Mouse (Mus musculus): ENCODE measurements around the gene Tmem151a. TPM values are rescaled to one million over a fixed set of nuclear protein-coding genes. Genes with fewer than 3 reads are reported as not detected.

Gene Tmem151a
- polyA plus RNA-seq, 1 experiment from 2014 or later: 2.3 TPM

DNA sequence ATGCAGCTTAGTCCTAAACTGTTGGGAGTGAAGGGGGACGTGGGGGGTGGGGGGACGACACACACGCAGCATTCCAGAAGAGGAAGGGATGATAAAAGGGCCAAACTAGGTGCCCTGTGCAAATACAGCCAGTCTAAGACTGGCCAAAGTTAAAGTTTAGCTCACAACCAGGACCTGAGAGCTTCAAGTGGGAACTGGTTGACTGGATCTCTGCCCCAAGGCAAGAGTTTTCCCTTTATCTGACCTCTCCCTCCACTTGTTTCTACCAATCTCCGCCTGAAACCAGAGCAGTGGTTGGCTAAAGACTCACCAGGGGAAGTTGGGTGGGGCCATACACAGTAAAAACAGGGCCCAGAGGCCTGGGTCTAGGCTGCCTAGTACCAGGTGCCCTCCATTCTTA lies 23.4 kb upstream of the Tmem151a start:
- H3K36me3 ChIP-seq: peaks cover 66% of the 10 kb centered on the region

DNA sequence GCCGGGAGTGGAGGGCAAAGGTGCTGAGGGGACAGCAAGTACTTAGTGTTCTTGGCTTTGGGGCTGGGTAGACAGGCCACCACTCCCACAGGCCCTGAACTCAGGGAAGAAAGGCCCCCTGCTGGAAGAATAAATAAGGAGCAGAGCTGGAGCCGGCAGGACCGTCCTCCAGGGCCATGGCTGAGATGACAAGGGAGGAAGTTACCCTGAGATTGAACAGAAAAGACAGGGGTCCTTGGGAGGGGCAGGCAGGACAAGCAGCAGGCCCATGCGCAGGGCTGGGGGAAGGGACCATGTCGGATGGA lies 22.9 kb upstream of the Tmem151a start:
- 0 out of 2 replicates have a peak, but pooled peaks have one; percentile 25 for ATAC-seq (ENCODE audit: insufficient number of reproducible peaks, low FRiP score, low TSS enrichment, low read depth)
- Histone ChIP-seq H3K27ac (replicated peaks) (no peak overlapping the region), H3K36me3 (peaks cover 66% of the 10 kb centered on the region), H3K9ac (no peak overlapping the region), H3K4me3 (replicated peaks) (no peak overlapping the region), H3K9me3 (replicated peaks) (no peaks in the 10 kb centered on the region), H3K4me1 (peaks cover 18% of the 10 kb centered on the region), H3K4me2 (replicated peaks) (no peak overlapping the region), H3K27me3 (no peaks in the 10 kb centered on the region)
- 29% methylated on average over 5 of the region's 5 CpGs for WGBS

More for the DNA sequence above, 23.4 kb upstream of the Tmem151a start:
- WGBS: 33% methylated on average over 4 of the region's 4 CpGs
- no peak overlapping the region for H3K27ac ChIP-seq (replicated peaks)
- ATAC-seq (ENCODE audit: insufficient number of reproducible peaks, low FRiP score, low TSS enrichment, low read depth): no peak
- no peaks in the 10 kb centered on the region for H3K9me3 ChIP-seq (replicated peaks)
- no peak overlapping the region for H3K9ac ChIP-seq
- no peak overlapping the region for H3K4me2 ChIP-seq (replicated peaks)
- no peaks in the 10 kb centered on the region for H3K27me3 ChIP-seq
- no peak overlapping the region for H3K4me3 ChIP-seq (replicated peaks)
- peaks cover 18% of the 10 kb centered on the region for H3K4me1 ChIP-seq

DNA sequence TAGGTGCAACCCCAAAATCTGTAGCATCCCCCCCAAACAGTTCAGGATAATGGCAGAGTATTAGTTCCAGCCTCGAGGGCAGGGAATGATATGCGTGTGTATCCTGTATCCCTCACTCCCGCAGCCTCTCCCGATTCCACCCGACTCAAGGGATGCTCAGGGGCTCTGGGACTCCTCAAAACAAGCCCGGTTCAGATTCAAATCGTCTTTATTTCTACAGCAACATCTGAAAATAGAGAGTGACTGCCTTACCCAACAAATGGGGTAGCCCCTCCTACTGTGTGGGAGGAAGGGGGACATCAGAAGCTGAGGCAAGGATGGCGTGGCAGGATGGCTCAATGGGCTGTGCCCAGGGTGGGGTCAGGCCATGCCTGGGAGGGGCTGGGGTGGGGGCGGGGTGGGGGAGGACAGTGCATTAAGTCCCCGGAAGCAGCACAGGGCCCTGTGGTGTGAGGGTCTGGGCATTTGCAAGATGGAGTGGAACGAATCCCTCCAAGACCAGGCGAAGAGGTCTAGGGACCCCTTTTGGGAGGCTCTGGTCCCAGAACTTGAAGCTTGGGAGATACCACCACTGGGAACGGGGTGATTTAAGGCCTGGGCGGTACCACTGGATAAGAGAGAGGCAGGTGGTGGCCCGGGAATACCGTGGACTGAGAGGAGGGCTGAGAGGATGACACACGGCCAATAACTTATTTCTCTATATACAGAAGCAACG lies 22.4 kb upstream of the Tmem151a start:
- ATAC-seq (ENCODE audit: insufficient number of reproducible peaks, low FRiP score, low TSS enrichment, low read depth): no peak
- H3K4me1 ChIP-seq: peaks cover 18% of the 10 kb centered on the region
- no peaks in the 10 kb centered on the region for H3K27me3 ChIP-seq
- no peak overlapping the region for H3K4me3 ChIP-seq (replicated peaks)
- H3K27ac ChIP-seq (replicated peaks): no peak overlapping the region
- peaks cover 67% of the 10 kb centered on the region for H3K36me3 ChIP-seq
- no peak overlapping the region for H3K4me2 ChIP-seq (replicated peaks)
- WGBS: 68% methylated on average over 18 of the region's 18 CpGs
- peak overlapping the region; percentile 4; the same call in 1 of the 2 replicates for H3K9ac ChIP-seq
- no peaks in the 10 kb centered on the region for H3K9me3 ChIP-seq (replicated peaks)

DNA sequence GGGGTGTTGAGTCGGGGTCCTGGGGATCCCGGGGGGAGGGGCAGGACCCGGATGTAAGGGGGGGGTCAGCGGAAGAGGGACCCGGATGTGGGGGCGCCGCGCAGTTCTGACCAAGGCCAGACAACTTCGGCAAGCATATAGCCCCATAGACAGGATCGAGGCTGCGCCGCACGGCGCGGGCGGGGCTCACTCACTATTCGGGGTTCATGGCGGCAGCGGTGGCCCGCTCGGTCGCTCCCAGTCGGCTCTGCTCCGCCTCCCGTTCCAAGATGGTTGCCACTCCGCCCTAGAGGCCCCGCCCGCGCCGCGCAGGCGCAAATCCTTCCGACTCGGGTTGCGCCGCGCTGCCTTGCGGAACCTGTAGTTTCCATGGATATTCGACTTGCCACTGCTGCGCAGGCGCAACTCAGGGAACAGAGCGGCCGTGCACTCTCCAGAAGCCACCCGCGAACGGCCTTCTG lies 21.4 kb upstream of the Tmem151a start, which contains the start of gene Rab1b:
Gene Rab1b, minus strand, starts transcription at position 342 of the 461 bp plus-strand sequence.
- H3K4me1 ChIP-seq: peaks cover 18% of the 10 kb centered on the region
- H3K9ac ChIP-seq: peak within 1 kb of the TSS; percentile 87
- peak within 1 kb of the TSS; percentile 87 for H3K4me2 ChIP-seq (replicated peaks)
- WGBS: under 1% methylated on average over 46 of the region's 46 CpGs
- ATAC-seq (ENCODE audit: insufficient number of reproducible peaks, low FRiP score, low TSS enrichment, low read depth): peak; percentile 92
- peaks cover 70% of the 10 kb centered on the region for H3K36me3 ChIP-seq
- no peaks in the 10 kb centered on the region for H3K9me3 ChIP-seq (replicated peaks)
- H3K4me3 ChIP-seq (replicated peaks): peak within 1 kb of the TSS; percentile 83
- no peaks in the 10 kb centered on the region for H3K27me3 ChIP-seq
- peak within 1 kb of the TSS; percentile 98 for H3K27ac ChIP-seq (replicated peaks)

DNA sequence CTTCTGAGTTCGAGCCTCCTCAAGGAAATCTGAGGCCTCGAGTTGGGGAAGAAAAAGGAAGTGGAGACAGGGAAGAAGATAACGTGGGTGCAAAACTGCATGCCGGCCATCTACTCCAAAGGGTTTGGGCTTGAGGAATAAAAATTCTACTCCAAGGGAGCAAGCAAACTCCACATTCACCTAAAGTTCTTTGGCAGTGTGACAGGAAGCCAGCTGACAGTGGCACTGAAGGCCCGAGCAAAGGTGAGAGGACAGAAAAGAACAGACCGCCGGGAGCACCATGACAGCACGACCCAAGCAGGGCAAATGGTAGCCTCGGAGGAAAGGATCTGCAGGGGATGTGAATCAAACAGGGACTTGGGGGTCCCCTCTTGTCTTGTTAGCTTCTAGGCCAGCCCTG lies 20.7 kb upstream of the Tmem151a start:
- no peak for ATAC-seq (ENCODE audit: insufficient number of reproducible peaks, low FRiP score, low TSS enrichment, low read depth)
- WGBS: 4% methylated on average over 9 of the region's 9 CpGs
- H3K4me3 ChIP-seq (replicated peaks): peak overlapping the region; percentile 83
- H3K27ac ChIP-seq (replicated peaks): peak overlapping the region; percentile 98
- no peaks in the 10 kb centered on the region for H3K27me3 ChIP-seq
- peak overlapping the region; percentile 87 for H3K4me2 ChIP-seq (replicated peaks)
- peak overlapping the region; percentile 87 for H3K9ac ChIP-seq
- peaks cover 70% of the 10 kb centered on the region for H3K36me3 ChIP-seq
- H3K9me3 ChIP-seq (replicated peaks): no peaks in the 10 kb centered on the region
- peaks cover 18% of the 10 kb centered on the region for H3K4me1 ChIP-seq

DNA sequence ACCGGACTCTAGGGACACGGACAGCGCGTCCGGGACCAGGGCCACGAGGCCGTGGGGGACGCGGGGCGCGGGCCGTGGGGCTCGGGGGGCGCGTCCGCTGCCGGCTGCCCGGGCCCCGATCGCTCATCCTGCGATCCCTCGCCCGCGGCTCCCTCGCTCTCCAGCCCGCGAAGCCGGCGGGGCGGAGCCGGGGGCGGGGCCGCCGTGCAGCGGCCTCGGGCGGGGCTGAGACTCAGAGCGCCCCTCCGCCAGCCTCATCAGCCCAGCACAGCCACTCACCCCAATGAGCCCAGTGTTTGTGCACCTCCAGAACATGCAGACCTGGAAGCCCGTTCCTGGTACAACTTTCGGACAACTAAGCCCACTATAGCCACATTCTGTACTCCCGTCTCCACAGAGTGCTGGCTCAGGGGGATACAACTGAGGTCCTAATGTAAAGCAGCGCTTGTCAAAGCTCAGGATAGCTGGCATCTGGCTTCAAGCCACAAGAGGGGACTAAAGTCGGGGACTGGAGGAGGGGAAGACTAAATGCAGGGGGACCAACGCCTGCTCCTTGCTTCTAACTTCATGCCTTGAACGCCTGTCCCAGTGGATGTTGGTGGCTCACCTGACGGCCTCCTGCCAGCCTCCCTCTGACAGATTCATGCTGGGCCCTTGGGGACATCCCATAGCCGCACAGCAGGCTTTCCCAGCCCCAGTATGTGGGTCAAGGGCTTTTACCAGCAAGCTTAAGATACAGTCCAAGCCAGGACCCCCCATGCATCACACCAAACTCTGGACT lies 13.2 kb upstream of the Tmem151a start, which contains the start of gene Cnih2:
Gene Cnih2, minus strand, starts transcription at position 159 of the 781 bp plus-strand sequence.
- Histone ChIP-seq H3K4me2 (replicated peaks) (peak within 1 kb of the TSS; percentile 99), H3K27me3 (no peaks in the 10 kb centered on the region), H3K4me3 (replicated peaks) (peak within 1 kb of the TSS; percentile 70), H3K36me3 (peaks cover 45% of the 10 kb centered on the region), H3K9ac (peak within 1 kb of the TSS; percentile 91), H3K9me3 (replicated peaks) (no peaks in the 10 kb centered on the region), H3K4me1 (peaks cover 63% of the 10 kb centered on the region), H3K27ac (replicated peaks) (peak within 1 kb of the TSS; percentile 65)
- 2% methylated on average over 43 of the region's 48 CpGs for WGBS
- peak; percentile 75 for ATAC-seq (ENCODE audit: insufficient number of reproducible peaks, low FRiP score, low TSS enrichment, low read depth)

DNA sequence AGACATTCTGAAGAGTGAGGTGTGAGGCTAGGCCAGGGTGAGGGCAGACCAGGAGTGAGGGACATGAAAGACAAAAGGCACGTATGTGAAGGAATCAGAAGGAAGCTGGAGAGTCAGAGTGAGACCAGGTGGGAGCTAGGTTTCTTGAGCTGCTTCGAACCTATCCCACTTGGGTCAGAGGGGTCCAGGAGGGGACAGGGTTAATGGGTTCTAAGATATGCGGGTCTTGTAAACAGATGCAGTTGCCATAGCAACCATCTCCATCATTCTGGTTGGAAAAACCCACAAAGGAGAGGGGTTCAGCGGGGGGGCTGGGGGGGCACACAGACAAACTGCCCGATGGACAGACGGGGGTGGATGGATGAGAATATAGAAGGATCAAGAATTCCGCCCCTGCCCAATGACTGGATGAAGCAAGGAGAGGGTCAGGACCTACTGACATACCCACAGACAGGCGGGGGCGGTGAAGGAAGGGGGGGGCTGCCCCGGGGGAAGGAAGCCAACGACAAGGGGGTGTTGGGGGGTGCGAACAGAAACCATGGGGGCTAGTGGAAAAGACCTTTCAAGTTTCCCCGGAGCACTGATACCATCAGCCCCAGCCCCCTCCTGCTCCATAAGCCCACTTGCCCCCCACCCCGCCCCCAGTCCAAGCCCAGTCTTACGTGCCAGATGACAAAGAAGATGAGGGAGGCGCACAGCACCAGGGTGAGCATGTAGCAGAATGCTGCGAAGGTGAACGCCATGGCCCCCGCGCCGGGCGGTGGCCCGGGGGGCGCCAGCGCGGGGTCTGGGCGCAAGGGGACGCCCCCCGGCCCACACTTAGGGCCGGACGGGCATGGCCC lies 12.4 kb upstream of the Tmem151a start:
- peak overlapping the region; percentile 65 for H3K27ac ChIP-seq (replicated peaks)
- no peak; the same call in 1 of the 2 replicates for ATAC-seq (ENCODE audit: insufficient number of reproducible peaks, low FRiP score, low TSS enrichment, low read depth)
- peaks cover 45% of the 10 kb centered on the region for H3K36me3 ChIP-seq
- no peaks in the 10 kb centered on the region for H3K27me3 ChIP-seq
- peak overlapping the region; percentile 99 for H3K4me2 ChIP-seq (replicated peaks)
- peak overlapping the region; percentile 70 for H3K4me3 ChIP-seq (replicated peaks)
- H3K4me1 ChIP-seq: peaks cover 65% of the 10 kb centered on the region
- no peaks in the 10 kb centered on the region for H3K9me3 ChIP-seq (replicated peaks)
- H3K9ac ChIP-seq: peak overlapping the region; percentile 91
- 4% methylated on average over 31 of the region's 31 CpGs for WGBS

DNA sequence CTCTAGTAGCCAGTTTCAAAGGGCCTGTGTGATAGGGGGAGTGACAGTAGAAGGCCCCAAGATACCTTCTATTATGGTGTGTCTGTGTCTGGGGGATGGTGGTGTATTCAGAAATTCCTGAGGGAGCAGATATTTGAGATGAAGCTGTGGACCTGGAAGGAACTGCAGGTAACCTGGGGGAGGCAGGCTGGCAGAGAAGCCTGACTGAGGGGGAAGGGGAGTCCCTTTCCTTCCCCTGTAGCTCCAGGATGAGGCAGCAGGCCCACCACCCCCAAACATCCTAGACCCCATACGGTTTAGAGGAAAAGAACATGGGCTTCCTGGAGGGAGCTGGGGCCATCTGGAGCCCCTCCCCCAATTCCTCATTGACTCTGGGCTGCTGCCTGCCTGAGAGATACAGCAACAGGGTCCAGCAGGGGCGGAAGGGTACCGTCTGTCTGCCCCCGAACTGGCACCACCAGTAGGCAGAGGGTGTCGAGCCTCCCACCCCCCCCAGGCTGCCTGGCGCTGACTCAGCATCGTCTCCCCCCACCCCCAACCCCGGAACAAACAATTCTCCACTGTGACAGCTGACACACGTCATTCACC lies 10.7 kb upstream of the Tmem151a start:
- no peak overlapping the region for H3K4me3 ChIP-seq (replicated peaks)
- ATAC-seq (ENCODE audit: insufficient number of reproducible peaks, low FRiP score, low TSS enrichment, low read depth): no peak
- peaks cover 45% of the 10 kb centered on the region for H3K36me3 ChIP-seq
- H3K27me3 ChIP-seq: no peaks in the 10 kb centered on the region
- H3K4me1 ChIP-seq: peaks cover 65% of the 10 kb centered on the region
- WGBS: 14% methylated on average over 9 of the region's 9 CpGs
- 0 out of 2 replicates have a peak overlapping the region, but pooled peaks have one; percentile 99 for H3K4me2 ChIP-seq (replicated peaks)
- H3K9me3 ChIP-seq (replicated peaks): no peaks in the 10 kb centered on the region
- H3K27ac ChIP-seq (replicated peaks): no peak overlapping the region; the same call in 1 of the 2 replicates
- H3K9ac ChIP-seq: no peak overlapping the region

DNA sequence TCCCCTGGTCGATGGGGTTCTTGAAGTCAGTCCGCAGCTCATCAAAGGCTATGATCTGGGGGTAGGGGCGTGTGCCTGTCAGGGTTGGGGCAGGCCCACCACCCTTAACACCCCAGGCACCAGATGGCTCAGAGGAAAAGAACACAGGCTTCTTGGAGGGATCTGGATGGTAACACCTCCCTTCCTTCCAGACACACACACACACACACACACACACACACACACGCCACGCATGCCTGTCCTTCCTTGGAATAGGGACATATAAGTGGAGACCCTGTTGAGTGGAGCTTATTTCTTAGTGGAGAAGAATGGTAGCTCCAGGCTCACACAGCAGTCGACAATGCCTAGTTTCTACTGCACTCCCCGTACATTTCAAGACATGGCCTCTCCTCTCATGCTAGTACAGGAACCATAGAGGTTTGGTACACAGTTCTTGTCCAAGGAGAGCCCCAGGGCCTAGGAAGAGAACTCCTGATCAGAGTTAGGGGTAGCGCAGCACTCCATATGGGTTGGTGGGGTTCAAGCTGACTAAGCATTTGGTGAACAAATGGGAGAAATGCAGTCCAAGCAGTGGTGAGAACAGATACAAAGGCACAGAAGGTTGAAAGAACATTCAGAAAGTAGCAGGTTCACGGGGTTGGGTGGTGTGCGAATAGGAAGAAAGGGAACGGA lies 9.6 kb upstream of the Tmem151a start:
- no peak overlapping the region; the same call in 1 of the 2 replicates for H3K4me3 ChIP-seq (replicated peaks)
- H3K4me2 ChIP-seq (replicated peaks): peak overlapping the region; percentile 29; the same call in 1 of the 2 replicates
- H3K9ac ChIP-seq: no peak overlapping the region
- no peak for ATAC-seq (ENCODE audit: insufficient number of reproducible peaks, low FRiP score, low TSS enrichment, low read depth)
- H3K36me3 ChIP-seq: peaks cover 44% of the 10 kb centered on the region
- WGBS: 40% methylated on average over 11 of the region's 11 CpGs
- H3K9me3 ChIP-seq (replicated peaks): no peaks in the 10 kb centered on the region
- H3K27me3 ChIP-seq: no peaks in the 10 kb centered on the region
- no peak overlapping the region for H3K27ac ChIP-seq (replicated peaks)
- H3K4me1 ChIP-seq: peaks cover 65% of the 10 kb centered on the region

DNA sequence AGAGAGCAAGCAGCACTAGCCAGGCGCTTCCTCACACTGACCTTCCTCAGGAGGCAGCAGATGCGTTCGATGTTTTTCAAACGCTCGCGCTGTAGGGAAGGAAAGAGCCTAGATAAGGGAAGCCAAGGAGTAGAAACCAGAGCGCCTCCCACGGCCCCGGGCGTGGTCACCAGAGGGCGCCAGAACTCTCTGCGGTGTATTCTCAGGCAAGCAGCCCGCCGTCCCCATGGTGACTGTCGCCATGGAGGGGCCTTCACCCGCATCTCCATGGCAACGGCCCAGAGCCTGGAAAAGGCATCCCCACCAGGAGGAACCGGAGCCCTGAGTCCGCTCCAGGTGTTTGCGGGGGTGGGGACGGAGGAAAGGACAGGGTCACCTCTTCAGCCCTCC lies 8.9 kb upstream of the Tmem151a start:
- WGBS: under 1% methylated on average over 21 of the region's 21 CpGs
- H3K4me2 ChIP-seq (replicated peaks): peak overlapping the region; percentile 29; the same call in 1 of the 2 replicates

More for the DNA sequence above, 8.9 kb upstream of the Tmem151a start:
- no peak overlapping the region; the same call in 1 of the 2 replicates for H3K4me3 ChIP-seq (replicated peaks)
- peaks cover 43% of the 10 kb centered on the region for H3K36me3 ChIP-seq
- H3K9me3 ChIP-seq (replicated peaks): no peaks in the 10 kb centered on the region
- no peak overlapping the region for H3K9ac ChIP-seq
- ATAC-seq (ENCODE audit: insufficient number of reproducible peaks, low FRiP score, low TSS enrichment, low read depth): peak; percentile 43; the same call in 1 of the 2 replicates
- no peaks in the 10 kb centered on the region for H3K27me3 ChIP-seq
- no peak overlapping the region for H3K27ac ChIP-seq (replicated peaks)
- H3K4me1 ChIP-seq: peaks cover 61% of the 10 kb centered on the region

All from embryonic facial prominence, embryonic 15.5 days (tissue).